Mouse (Mus musculus) kidney, postnatal 10 days (tissue): ENCODE measurements around the gene Hoxa5.

Experiments
- DNase-seq: peaks from one replicate; pipeline ENCODE4 v3.0.0; 2021; ENCODE audit warnings: mixed read lengths

The Hoxa5 gene

GRCm38 (mm10) chr6:52239625-52240388 lies 35.4 kb upstream of the Hoxa5 start:
- DNase-seq: peak; percentile 57

- DNase-seq: peak; percentile 36
Measured at GRCm38 (mm10) chr6:52238976-52239375, 34.6 kb upstream of the Hoxa5 start.

GRCm38 (mm10) chr6:52238155-52238545 lies 33.8 kb upstream of the Hoxa5 start:
- peak; percentile 50 for DNase-seq

GRCm38 (mm10) chr6:52237346-52238154 lies 33.2 kb upstream of the Hoxa5 start:
- peak; percentile 42 for DNase-seq

- peak; percentile 31 for DNase-seq
Measured at GRCm38 (mm10) chr6:52236806-52237205, 32.4 kb upstream of the Hoxa5 start.

GRCm38 (mm10) chr6:52235866-52236265 lies 31.5 kb upstream of the Hoxa5 start:
- peak; percentile 18 for DNase-seq

GRCm38 (mm10) chr6:52235267-52235666 lies 30.9 kb upstream of the Hoxa5 start:
- no peak for DNase-seq

GRCm38 (mm10) chr6:52234428-52235140 lies 30.2 kb upstream of the Hoxa5 start:
- DNase-seq: peak; percentile 91

- peak; percentile 95 for DNase-seq
Measured at GRCm38 (mm10) chr6:52233546-52234427, 29.4 kb upstream of the Hoxa5 start.

GRCm38 (mm10) chr6:52232984-52233545 lies 28.7 kb upstream of the Hoxa5 start:
- DNase-seq: peak; percentile 64

- peak; percentile 77 for DNase-seq
Measured at GRCm38 (mm10) chr6:52232568-52232965, 28.2 kb upstream of the Hoxa5 start.

GRCm38 (mm10) chr6:52231885-52232567 lies 27.6 kb upstream of the Hoxa5 start:
- peak; percentile 79 for DNase-seq

- DNase-seq: peak; percentile 86
Measured at GRCm38 (mm10) chr6:52230516-52231165, 26.3 kb upstream of the Hoxa5 start, which contains the start of gene Hoxa9. Gene Hoxa9 (minus strand): TSS chr6:52231089.

GRCm38 (mm10) chr6:52229558-52230416 lies 25.4 kb upstream of the Hoxa5 start:
- DNase-seq: peak; percentile 79

GRCm38 (mm10) chr6:52228475-52229465 lies 24.4 kb upstream of the Hoxa5 start:
- DNase-seq: peak; percentile 79

- DNase-seq: peak; percentile 74
Measured at GRCm38 (mm10) chr6:52227470-52228222, 23.3 kb upstream of the Hoxa5 start.

- peak; percentile 76 for DNase-seq
Measured at GRCm38 (mm10) chr6:52226569-52227257, 22.3 kb upstream of the Hoxa5 start.
